Mouse (Mus musculus) lung, embryonic 15.5 days (tissue): ENCODE data around the gene Gpr176. TPM values are rescaled to one million over a fixed set of nuclear protein-coding genes. Genes with fewer than 3 reads are reported as not detected.

ENCODE experiments used
- ATAC-seq: fragments of 200-750 bp; cut with Nextera tagmentation; 2 replicates; pipeline ENCODE4 v1.8.0; 2017; ENCODE audit warnings: moderate number of reproducible peaks, borderline replicate concordance; ENCODE audit not compliant: low FRiP score, low TSS enrichment; ENCODE audit errors: extremely low read depth
- H3K27ac ChIP-seq: fragments of 300-500 bp; sonication (generic); 2 replicates; pipeline ENCODE4 v1.5.1; 2015; ENCODE audit warnings: moderate library complexity, mild to moderate bottlenecking, inconsistent platforms
- H3K27me3 ChIP-seq: fragments of 300-500 bp; sonication (generic); 2 replicates; pipeline ENCODE4 v1.6.1; 2015; ENCODE audit warnings: inconsistent platforms
- H3K36me3 ChIP-seq: fragments of 300-500 bp; sonication (generic); 2 replicates; pipeline ENCODE4 v1.6.1; 2015; ENCODE audit warnings: inconsistent platforms
- H3K4me1 ChIP-seq: fragments of 300-500 bp; sonication (generic); 2 replicates; pipeline ENCODE4 v1.6.1; 2015; ENCODE audit warnings: inconsistent platforms
- H3K4me2 ChIP-seq: fragments of 300-500 bp; sonication (generic); 2 replicates; pipeline ENCODE4 v1.6.1; 2015; ENCODE audit warnings: inconsistent platforms, mild to moderate bottlenecking, moderate library complexity
- H3K4me3 ChIP-seq: fragments of 300-500 bp; sonication (generic); 2 replicates; pipeline ENCODE4 v1.5.1; 2015; ENCODE audit warnings: mild to moderate bottlenecking, inconsistent platforms
- H3K9ac ChIP-seq: fragments of 300-500 bp; sonication (generic); 2 replicates; pipeline ENCODE4 v1.6.1; 2015; ENCODE audit warnings: inconsistent platforms
- H3K9me3 ChIP-seq: fragments of 300-500 bp; sonication (generic); 2 replicates; pipeline ENCODE4 v1.6.1; 2016; ENCODE audit warnings: inconsistent platforms
- WGBS: fragments of 180-500 bp; shearing (Covaris S2); methylation state at CpG from one replicate; pipeline ENCODE4 v1.1.7; 2015; 5-methylcytosine and 5-hydroxymethylcytosine counted together
- polyA plus RNA-seq: library from polyadenylated mRNA; unstranded; fragments of >200 nt; fragmentation: Nextera tagmentation; extraction: Ambion mirVana; gene quantifications from 2 replicates; pipeline ENCODE4 v1.2.1, GENCODE M21; 2015

Gpr176 gene
- polyA plus RNA-seq, 1 experiment from 2014 or later, result 0.22 TPM

DNA sequence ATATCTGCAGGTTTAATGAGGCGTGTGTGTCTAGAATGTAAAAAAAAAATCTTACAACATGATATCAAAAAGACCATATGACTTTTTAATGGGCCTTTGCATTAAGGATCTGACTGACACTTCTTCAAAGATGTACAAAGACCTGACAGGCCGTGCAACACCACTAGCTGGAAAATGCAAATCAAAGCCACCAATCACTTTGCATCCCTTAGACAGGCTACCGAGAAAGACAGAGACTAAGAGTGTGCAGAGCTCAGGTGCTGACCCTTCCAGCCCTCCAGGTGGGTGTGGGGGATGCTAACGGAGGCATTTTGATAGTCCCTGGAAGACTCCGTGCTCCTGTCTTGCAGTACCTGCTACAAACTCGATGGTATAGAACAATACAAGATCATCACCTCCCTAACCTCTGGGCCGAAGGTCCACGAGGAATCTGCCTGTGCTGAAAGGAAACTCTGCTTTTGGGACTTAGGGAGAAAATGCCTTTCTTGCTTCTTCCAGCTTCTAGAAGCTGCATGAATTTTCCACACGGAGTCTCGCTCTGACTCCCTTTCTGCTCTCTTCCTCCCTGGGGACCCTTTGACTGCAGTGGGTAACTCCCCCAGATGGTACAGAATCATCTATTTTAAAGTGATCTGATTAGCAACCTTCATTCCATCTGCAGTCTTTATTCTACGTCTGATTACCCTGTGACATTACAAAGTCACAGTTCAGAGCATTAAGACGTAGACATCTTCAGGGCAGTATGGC is 57.4 kb downstream of the Gpr176 start:
- no peak overlapping the region for H3K4me2 ChIP-seq
- H3K27ac ChIP-seq, result no peak overlapping the region
- H3K4me3 ChIP-seq, result no peak overlapping the region
- WGBS, result 84% methylated on average over 12 of the region's 12 CpGs
- H3K4me1 ChIP-seq, result no peaks in the 10 kb centered on the region
- H3K36me3 ChIP-seq, result no peaks in the 10 kb centered on the region
- H3K27me3 ChIP-seq, result no peaks in the 10 kb centered on the region
- no peak overlapping the region for H3K9ac ChIP-seq
- ATAC-seq, result no peak
- H3K9me3 ChIP-seq, result no peaks in the 10 kb centered on the region

DNA sequence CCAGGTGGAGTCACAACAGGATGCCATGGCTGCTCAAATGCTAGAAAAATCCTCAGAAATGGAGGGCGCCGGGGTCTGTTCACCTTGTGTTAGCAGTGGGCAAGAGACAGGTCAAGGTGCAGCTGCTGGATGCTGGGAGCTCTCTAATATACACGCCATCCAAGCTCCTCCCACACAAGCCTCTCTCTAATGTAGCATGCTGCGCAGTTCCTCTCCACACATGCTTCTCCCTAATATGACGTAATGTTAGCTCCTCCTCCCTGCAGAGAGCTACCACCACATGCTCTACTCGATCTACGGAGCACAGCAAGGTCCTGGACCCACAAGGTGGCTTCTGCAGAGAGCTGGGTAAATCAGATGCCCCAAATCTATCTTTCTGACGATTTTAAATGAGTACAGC is 65.7 kb downstream of the Gpr176 start:
- ATAC-seq, result no peak
- H3K4me2 ChIP-seq, result no peak overlapping the region
- no peak overlapping the region for H3K4me3 ChIP-seq
- no peaks in the 10 kb centered on the region for H3K9me3 ChIP-seq
- no peaks in the 10 kb centered on the region for H3K27me3 ChIP-seq
- H3K4me1 ChIP-seq, result no peaks in the 10 kb centered on the region
- H3K27ac ChIP-seq, result no peak overlapping the region
- no peaks in the 10 kb centered on the region for H3K36me3 ChIP-seq
- WGBS, result 53% methylated on average over 8 of the region's 8 CpGs
- H3K9ac ChIP-seq, result no peak overlapping the region

DNA sequence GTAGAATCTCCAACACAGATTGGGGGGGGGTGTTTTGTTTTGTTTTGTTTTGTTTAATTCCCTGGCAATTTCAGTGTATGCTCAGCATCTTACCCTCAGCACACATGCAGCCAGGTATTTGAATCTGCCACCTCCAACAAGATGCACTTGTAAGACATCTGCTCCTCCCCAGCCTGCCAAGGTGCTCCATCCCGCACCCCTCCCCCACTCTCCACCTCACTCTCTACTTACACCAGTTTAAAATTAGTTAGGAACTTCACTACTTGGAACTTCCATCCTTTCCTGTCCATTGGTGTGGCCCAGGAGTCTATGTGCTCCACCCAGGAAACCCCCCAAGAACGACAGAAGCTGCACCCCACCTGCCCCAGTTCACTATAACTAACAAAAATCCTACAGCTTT is 66.3 kb downstream of the Gpr176 start:
- Histone ChIP-seq H3K4me3 (no peak overlapping the region), H3K9me3 (no peaks in the 10 kb centered on the region), H3K27me3 (no peaks in the 10 kb centered on the region), H3K9ac (no peak overlapping the region), H3K4me2 (no peak overlapping the region), H3K27ac (no peak overlapping the region), H3K4me1 (no peaks in the 10 kb centered on the region), H3K36me3 (no peaks in the 10 kb centered on the region)
- 65% methylated on average over 2 of the region's 2 CpGs for WGBS
- no peak for ATAC-seq

DNA sequence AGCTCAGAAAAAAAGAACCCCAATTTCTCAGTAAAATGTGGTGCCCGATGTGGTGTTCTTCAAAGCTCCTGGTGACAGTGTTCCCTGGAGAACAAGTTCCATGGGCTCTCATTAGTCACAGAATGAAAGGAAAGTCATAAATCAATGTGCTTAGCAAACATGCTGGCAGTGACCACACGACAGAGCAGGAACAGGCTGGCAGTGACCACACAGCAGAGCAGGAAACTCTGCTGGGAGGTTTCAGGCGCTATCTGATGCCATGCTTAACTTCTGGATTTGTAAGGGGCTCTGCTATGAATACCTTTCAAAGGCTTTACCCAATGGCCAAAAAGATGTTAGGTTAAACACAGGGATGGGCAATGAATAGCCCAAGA is 66.7 kb downstream of the Gpr176 start:
- H3K9ac ChIP-seq, result no peak overlapping the region
- H3K27ac ChIP-seq, result no peak overlapping the region
- no peak overlapping the region for H3K4me3 ChIP-seq
- no peaks in the 10 kb centered on the region for H3K27me3 ChIP-seq
- no peaks in the 10 kb centered on the region for H3K4me1 ChIP-seq
- ATAC-seq, result no peak
- no peak overlapping the region for H3K4me2 ChIP-seq
- WGBS, result 27% methylated on average over 3 of the region's 3 CpGs
- no peaks in the 10 kb centered on the region for H3K36me3 ChIP-seq
- H3K9me3 ChIP-seq, result no peaks in the 10 kb centered on the region

DNA sequence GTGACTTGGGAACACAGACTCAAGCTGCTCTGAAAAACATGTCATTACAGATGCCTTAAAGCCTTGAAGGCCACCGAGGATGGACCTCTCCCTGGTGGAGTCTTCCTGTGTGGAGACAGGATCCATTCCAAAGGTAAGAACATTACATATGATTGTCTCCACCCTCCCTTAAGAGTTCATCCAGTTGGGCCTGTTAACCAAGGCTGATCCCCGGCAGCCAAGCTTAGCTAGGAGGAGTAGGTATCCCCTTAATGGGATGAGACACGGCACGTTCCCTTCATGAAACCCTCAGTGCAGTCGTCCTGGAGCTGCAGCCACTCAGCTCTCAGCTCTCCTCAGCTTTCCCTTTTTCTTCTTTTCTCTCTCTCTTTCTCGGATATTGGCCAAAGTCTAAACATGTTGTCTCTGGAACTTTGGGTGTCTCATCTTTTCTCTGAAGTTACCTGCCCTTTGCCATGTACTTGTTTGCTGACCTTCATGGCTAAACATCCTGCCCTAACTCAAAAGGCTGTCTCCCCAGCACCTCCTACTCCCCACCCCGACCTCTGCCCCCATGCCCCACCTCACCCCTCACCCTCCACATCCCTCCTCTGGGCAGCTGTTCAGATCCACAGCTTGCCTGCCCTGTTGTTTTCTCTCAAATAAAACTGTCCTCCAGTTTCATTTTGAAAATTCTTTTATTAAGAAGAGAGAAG is 67.2 kb downstream of the Gpr176 start:
- WGBS, result 48% methylated on average over 7 of the region's 7 CpGs
- no peak for ATAC-seq
- no peak overlapping the region for H3K27ac ChIP-seq

DNA sequence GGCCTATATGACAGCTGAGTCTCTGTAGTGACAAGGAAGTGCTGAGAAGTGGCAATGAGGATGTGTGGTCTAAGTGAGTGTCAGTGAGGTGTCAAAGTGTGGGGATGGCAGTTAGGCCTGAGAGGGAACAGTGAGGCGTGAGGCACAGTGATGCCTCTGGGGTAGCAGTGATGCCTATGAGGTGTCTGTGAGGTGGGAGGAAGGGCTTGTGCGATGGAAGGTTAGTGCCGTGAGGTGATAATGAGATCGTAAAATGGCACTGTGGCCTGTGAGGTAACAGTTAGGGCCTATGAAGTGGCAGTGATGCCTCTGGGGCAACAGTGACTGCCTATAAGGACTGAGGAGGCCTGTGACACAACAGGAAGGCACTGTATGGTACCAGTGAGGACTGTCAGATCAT is 69.8 kb downstream of the Gpr176 start:
- no peak overlapping the region for H3K4me2 ChIP-seq
- WGBS, result 62% methylated on average over 4 of the region's 4 CpGs

More for the DNA sequence above, 67.2 kb downstream of the Gpr176 start:
- Histone ChIP-seq H3K27me3 (no peaks in the 10 kb centered on the region), H3K9me3 (no peaks in the 10 kb centered on the region), H3K4me2 (no peak overlapping the region), H3K4me3 (no peak overlapping the region), H3K4me1 (no peaks in the 10 kb centered on the region), H3K36me3 (no peaks in the 10 kb centered on the region), H3K9ac (no peak overlapping the region)

DNA sequence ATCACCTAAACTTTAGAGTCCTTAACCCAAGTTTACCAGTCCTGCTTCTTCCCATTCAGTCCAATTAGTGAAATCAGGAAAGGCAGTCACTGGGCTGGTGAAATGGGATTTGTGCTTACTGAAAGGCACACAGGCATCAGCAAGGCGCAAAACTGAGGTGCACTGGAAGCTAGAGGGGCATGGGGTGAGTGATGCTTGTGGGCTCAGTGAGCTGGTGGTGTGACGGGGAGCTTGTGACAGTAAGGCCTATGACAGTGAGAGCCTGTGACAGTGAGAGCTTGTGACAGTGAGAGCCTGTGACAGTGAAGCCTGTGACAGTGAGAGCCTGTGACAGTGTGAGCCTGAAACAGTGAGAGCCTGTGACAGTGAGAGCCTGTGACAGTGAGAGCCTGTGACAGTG is 71.6 kb downstream of the Gpr176 start:
- WGBS, result 85% methylated on average over 2 of the region's 2 CpGs
- no peaks in the 10 kb centered on the region for H3K36me3 ChIP-seq
- H3K4me3 ChIP-seq, result no peak overlapping the region
- no peaks in the 10 kb centered on the region for H3K27me3 ChIP-seq
- no peaks in the 10 kb centered on the region for H3K9me3 ChIP-seq
- H3K27ac ChIP-seq, result no peak overlapping the region
- no peak overlapping the region for H3K9ac ChIP-seq
- H3K4me1 ChIP-seq, result no peaks in the 10 kb centered on the region
- H3K4me2 ChIP-seq, result no peak overlapping the region
- no peak for ATAC-seq

More for the DNA sequence above, 69.8 kb downstream of the Gpr176 start:
- Histone ChIP-seq H3K4me3 (no peak overlapping the region), H3K9ac (no peak overlapping the region), H3K36me3 (no peaks in the 10 kb centered on the region), H3K27me3 (no peaks in the 10 kb centered on the region), H3K27ac (no peak overlapping the region), H3K9me3 (no peaks in the 10 kb centered on the region), H3K4me1 (no peaks in the 10 kb centered on the region)
- ATAC-seq, result no peak

DNA sequence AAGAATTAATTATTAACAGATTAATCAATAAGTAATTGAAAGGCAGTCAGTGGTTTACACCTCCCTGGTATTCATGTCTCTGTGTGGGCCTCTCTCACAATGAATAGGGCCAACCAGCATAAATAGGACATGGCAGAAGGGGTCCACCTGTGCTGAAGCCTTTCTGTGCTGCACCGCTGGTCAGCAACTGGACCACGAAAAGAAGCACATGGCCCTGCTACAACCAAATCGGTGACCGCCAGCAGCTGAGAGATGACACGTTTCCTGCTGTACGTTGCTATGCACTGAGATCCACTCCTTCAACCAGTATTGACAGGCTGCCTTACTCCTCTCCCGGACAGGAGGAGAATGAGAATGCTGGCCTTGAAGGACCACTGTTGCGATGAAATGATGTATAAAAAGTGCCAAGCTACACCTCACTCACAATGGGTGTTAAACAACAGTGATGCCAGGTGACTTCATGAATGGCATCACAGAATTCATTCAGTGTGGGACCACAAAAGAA is 72.1 kb downstream of the Gpr176 start:
- H3K27ac ChIP-seq, result no peak overlapping the region
- no peaks in the 10 kb centered on the region for H3K36me3 ChIP-seq
- no peak overlapping the region for H3K4me2 ChIP-seq
- ATAC-seq, result no peak
- 78% methylated on average over 8 of the region's 8 CpGs for WGBS
- H3K9me3 ChIP-seq, result no peaks in the 10 kb centered on the region
- H3K9ac ChIP-seq, result no peak overlapping the region
- H3K4me1 ChIP-seq, result no peaks in the 10 kb centered on the region
- H3K27me3 ChIP-seq, result no peaks in the 10 kb centered on the region
- H3K4me3 ChIP-seq, result no peak overlapping the region

DNA sequence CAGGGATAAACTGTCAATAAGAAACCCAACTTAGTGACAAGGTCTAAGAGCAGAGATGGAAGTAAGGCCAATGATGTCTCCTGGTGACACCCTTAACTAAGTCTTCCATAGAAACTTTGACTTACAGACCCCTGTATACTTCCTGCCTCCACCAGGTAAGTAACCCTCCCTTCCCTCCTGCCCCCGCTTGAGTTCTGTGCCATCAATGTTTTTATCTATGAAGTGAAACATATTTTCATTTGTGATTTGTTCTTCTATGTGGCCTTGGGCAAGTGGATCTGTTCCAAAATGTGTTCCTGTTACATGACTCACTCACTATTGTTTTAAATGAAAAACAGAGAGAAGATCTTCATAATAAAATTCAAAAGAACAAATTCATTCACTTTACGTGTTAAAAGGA is 73.2 kb downstream of the Gpr176 start:
- H3K4me3 ChIP-seq, result no peak overlapping the region
- no peak overlapping the region for H3K9ac ChIP-seq
- H3K36me3 ChIP-seq, result no peaks in the 10 kb centered on the region
- no peaks in the 10 kb centered on the region for H3K9me3 ChIP-seq
- H3K27me3 ChIP-seq, result no peaks in the 10 kb centered on the region
- WGBS, result 86% methylated on average over 2 of the region's 2 CpGs
- H3K27ac ChIP-seq, result no peak overlapping the region
- no peaks in the 10 kb centered on the region for H3K4me1 ChIP-seq
- H3K4me2 ChIP-seq, result no peak overlapping the region
- no peak for ATAC-seq

DNA sequence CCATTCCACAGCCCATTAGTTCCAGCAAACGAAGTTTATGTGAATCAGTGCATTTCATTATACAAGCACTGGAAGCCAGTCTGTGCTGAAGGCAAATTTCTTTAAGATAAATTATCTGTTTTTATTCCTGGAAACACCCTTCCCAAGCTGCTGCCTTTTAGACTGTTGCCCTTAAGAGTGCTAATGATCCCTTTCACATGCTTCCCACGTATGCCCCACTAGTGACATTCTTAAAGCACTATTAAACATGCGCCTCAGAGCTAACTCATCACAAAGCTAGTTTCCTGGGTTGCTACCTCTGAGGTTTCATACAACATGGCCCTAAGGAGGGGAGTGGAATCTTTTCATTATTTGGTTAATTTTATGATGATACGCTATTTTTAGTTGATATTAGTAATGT is 74.6 kb downstream of the Gpr176 start:
- Histone ChIP-seq H3K9me3 (no peaks in the 10 kb centered on the region), H3K4me2 (no peak overlapping the region), H3K27me3 (no peaks in the 10 kb centered on the region), H3K27ac (no peak overlapping the region), H3K4me3 (no peak overlapping the region), H3K4me1 (no peaks in the 10 kb centered on the region), H3K36me3 (no peaks in the 10 kb centered on the region), H3K9ac (no peak overlapping the region)
- 60% methylated on average over 4 of the region's 4 CpGs for WGBS
- ATAC-seq, result no peak

DNA sequence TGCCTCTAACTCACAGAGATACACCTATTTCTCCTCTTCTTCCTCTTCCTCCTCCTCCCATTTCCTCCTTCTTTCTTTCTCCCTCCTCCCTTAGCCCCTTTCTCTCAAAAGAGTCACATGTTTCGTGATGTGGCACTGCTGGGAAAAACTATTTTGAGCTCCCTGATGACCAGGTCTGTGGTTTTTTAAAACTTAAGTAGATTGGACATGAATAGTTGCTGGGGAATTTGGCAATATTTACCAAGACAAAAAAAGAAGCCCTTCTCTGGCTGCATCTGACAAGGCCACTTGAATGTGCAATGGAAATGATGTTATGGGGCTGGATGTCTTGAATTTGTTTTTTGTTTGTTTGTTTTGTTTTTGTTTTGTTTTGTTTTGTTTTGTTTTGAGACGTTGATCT is 75.3 kb downstream of the Gpr176 start:
- Histone ChIP-seq H3K4me1 (no peaks in the 10 kb centered on the region), H3K4me2 (no peak overlapping the region), H3K9me3 (no peaks in the 10 kb centered on the region), H3K27ac (no peak overlapping the region), H3K9ac (no peak overlapping the region), H3K36me3 (no peaks in the 10 kb centered on the region), H3K27me3 (no peaks in the 10 kb centered on the region), H3K4me3 (no peak overlapping the region)
- no peak for ATAC-seq
- 63% methylated on average over 2 of the region's 2 CpGs for WGBS

DNA sequence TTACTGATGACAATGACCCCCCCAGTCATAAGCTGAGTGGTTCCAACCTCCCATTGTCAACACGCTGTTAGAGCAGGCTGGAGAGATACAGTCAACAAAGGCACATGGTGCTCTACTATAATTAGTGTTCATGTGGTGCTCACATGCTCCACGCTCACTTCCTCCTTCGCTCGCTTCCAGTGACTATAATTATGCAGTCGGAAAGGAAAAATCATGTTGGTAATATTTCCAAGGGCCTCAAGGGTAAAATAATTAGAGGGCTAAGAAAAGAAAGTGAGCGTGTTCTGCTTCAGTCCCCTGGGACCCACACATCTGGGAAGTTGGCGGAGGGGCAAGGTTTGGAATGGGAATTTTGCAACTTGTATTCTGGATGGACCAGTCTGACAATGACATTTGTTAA is 77.7 kb downstream of the Gpr176 start:
- no peak overlapping the region for H3K4me2 ChIP-seq
- H3K27me3 ChIP-seq, result no peaks in the 10 kb centered on the region
- H3K27ac ChIP-seq, result no peak overlapping the region
- no peaks in the 10 kb centered on the region for H3K4me1 ChIP-seq
- no peaks in the 10 kb centered on the region for H3K9me3 ChIP-seq
- H3K36me3 ChIP-seq, result no peaks in the 10 kb centered on the region
- no peak overlapping the region for H3K9ac ChIP-seq
- no peak overlapping the region for H3K4me3 ChIP-seq
- 76% methylated on average over 7 of the region's 7 CpGs for WGBS
- no peak for ATAC-seq
